Mouse (Mus musculus) small intestine, adult 2 months (tissue): ENCODE results near the gene Khdc3.

Experiments
- CTCF ChIP-seq: fragments of 200-500 bp; IDR thresholded peaks from 2 replicates; pipeline ENCODE4 v1.5.1; 2012; ENCODE audit warnings: low read depth, mild to moderate bottlenecking, control low read depth, inconsistent platforms, low read length, moderate library complexity, mixed read lengths; ENCODE audit not compliant: insufficient replicate concordance, insufficient read length; ENCODE audit errors: extremely low read depth
- POLR2A ChIP-seq: fragments of 200-500 bp; IDR thresholded peaks from 2 replicates; pipeline ENCODE4 v1.6.1; 2012; ENCODE audit warnings: low read depth, mild to moderate bottlenecking, control low read depth, inconsistent platforms, low read length, moderate library complexity

DNA sequence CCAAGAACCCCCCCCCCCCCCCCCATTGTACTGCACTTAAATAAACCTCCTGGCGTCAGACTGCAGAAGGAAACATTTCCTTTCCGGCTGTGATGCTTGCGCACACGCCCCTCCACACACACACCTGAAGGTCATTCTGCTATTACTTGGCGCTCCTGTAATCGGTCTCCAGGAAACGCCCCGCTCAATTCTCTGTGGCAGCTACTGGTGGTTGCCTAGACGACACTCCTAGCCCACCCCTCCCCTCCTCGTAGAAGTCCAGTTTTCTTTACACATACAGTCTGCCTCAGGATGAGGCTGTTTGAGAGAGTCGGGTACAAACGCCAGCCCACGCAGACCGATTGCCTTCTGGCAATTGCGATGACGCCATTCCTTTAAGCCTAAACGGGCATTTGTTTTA lies 7.1 kb upstream of the Khdc3 start:
- no peak for TF ChIP-seq CTCF
- no peak for TF ChIP-seq POLR2A
